Mouse (Mus musculus): Measurements from ENCODE around the gene Osbpl5.

The Osbpl5 gene

GRCm38 (mm10) chr7:143756125-143757026 is at the start of gene Osbpl5:
Gene Osbpl5, minus strand, starts transcription at chr7:143756985.
- DNase-seq: peak; percentile 80

- DNase-seq: no peak
Observed at GRCm38 (mm10) chr7:143805199-143805624, 48.4 kb upstream of the Osbpl5 start.

DNA sequence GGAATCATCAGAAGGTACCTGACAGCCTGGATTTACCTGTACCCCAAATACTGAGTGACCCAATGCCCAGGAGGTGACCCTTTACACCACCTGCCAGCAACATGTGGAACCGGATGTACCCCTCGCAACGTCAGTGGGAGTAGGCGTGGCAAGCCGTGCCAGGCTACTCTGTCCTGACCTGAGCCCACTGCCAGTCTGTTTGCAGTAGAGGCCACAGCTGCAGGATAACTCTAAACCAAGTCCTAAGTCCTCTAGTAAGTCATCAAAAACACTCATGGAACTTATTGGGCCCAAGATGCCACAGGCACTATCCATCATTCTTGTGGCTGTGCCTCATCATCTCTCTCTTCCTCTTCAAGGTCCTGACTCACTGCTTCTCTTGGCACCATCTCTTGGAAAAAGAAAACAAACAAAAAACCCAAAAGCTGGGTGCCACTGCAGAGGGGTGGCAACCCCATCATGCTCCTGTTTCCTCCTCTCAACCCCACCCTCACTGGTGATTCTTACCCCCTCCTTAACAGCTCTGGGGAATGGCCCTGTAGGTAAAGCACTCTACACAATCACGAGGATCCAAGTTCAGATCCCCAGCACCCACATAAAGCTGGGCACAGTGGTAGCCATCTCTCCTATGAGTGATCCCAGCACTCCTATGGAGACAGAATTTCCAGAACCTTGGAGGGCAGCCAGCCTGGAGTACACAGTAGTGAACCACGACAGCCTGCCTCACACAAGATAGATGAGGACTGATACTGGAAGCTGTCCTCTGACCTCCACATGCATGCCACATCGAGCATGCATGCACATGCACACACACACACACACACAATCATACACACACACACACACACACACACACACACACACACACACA is 44.6 kb upstream of the Osbpl5 start:
- no peak for DNase-seq

- DNase-seq: no peak
Observed at GRCm38 (mm10) chr7:143800770-143801169, 44.0 kb upstream of the Osbpl5 start.

DNA sequence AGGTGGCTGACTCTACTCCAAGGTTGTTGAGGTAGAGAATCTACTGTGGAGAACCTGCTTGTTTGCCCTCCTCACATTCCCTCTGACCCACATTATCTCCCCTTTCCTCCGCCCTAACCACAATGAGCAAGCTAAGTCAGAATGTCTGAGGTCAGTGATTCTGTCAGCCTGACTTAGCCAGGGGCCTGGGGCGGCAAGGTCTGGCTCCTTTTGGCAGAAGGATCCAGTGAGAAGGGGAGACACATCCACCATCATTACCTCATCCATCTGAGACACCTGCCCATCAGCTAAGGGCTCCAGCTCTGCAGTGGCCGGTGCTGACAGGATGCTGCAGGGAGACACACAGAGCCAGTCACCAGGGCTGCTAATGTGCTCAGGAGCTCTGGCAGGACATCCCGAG is 42.0 kb upstream of the Osbpl5 start:
- no peak for DNase-seq

DNA sequence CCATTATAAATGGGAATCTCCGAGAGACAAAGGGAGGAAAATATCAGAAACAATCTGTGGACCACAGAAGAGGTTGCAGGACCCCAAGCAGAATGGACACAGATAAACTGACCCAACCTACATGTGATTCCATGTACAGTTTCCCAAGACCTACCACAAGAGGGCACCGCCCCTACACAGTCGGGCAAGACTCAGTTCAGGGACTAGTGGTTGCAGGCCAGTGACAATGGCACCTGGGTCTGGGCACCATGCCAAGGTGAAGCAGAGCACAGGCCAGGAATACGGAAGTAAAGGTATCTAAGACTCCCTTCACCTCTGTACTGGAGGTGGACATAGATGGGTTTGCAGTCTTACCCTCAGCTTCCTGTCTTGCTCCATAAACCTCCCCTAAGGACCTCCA is 36.3 kb upstream of the Osbpl5 start:
- peak; percentile 92 for DNase-seq

DNA sequence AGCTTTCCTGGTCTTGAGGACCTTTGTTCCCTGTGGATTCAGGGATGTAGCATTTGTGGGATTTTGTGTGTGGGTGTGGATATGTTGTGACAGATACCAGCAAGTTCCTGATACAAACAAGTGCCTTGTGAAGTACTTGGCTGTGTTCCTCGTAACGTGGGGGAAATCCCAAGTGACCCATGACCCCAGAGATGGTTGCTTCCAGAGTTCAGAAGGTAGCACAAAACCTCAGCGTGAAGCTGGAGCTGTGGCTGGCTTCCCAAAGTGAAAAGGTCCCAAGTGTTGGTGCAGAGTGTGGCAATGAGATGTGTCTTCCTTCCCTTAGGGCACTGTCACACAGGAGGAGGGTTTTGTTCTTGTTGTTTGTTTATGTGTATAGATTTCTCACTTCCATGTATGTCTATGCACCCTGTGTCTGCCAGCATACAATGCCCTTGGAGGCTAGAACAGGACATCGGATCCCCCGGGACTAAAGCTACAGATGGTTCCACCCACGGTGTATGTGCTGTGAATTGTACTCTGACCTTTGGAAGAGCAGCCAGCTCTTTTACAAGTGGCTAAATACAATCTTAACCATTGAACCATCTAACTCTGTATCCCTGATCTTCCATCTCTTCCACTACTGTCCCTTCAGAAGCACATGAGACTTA is 35.7 kb upstream of the Osbpl5 start:
- DNase-seq: no peak

DNA sequence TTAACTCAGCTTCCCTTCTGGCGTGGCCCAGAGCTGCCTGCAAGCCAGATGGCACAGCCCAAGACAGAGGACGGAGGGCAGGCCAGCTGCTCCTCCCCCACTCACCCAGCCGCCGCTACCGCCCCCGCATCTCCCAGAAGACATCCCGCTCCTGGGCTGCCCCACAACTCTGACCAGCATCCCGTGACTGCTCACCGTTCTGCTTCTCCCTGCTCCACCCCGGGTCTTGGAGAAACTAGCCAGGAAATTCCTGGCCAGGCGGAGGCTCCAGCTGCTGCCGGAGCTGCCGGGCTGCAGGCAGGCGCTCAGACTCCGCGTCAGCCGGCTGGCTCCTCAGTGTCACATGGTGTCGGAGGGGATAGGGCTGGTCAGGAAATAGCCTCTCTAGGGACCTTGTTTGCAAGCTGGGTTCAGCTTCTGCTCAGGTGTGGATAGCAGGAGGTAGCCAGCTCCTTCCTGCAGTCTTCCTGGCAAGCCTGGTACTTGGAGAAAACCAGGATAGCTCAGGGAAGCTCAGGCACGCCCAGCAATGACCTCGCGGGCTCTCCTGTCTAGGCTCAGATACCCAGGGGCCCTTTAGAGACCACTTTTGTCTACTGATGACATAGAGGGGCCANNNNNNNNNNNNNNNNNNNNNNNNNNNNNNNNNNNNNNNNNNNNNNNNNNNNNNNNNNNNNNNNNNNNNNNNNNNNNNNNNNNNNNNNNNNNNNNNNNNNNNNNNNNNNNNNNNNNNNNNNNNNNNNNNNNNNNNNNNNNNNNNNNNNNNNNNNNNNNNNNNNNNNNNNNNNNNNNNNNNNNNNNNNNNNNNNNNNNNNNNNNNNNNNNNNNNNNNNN is 27.4 kb upstream of the Osbpl5 start, which contains the start of gene Mrgpre:
TSS of gene Mrgpre (minus strand) at position 505 of the 834 bp plus-strand sequence.
- DNase-seq: peak; percentile 99

- DNase-seq: no peak
Observed at GRCm38 (mm10) chr7:143783378-143783995, 26.7 kb upstream of the Osbpl5 start.

- peak; percentile 98 for DNase-seq
Observed at GRCm38 (mm10) chr7:143777375-143777774, 20.6 kb upstream of the Osbpl5 start.

DNA sequence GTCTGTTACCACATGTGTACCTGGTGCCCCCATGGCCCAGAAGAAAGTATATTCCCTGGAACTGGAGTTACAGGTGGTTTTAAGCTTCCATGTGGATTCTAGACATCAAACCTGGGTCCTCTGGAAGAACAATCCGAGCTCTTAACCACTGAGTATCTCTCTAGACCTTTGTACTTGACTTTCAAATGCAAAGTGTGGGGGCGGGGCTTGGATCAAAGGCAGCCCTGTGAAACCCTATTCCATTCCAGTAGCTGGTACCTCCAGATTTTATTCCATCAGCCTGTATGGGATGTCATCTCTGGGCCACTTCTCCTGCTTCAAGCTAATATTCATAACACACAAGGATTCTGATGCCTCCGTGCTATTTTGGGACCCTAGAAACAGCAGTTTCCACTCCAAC is 19.4 kb upstream of the Osbpl5 start:
- DNase-seq: no peak

DNA sequence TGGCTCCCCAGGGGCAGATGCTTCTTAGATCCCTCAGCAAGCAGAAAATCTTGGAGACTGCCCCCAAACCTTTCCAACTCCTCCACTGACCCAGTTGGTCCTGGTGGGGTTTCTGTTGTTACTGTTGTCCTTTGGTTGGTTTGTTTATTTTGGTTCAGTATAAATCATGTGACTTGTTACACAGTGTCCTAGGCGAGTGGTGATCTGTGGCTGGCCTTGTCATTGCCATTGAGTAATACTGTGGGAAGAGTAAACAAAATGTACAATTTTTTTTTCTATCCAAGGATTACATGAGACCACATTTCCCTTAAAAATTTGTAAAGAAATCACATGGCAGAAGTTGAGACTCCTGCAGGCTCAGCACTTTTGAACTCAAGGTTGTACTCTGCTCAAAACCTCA is 12.7 kb upstream of the Osbpl5 start:
- peak; percentile 85 for DNase-seq

DNA sequence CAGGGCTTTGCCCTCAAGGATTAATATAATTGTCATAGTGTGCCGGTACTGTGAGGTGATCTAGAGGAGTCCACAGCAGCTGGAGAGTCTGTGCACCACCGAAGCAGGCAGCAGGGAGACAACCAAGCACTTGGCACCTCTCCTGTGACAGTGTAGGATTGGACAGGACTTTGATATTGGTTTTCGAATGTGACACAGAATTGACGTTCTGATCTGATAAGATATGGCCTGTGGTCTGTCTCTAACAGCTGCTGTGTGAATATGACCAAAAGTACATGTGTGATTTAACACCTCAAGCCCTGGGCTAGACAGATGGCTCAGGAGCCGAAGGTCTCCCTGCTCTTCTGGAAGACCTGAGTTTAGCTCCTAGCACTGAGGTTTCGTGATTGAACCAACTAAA is 11.5 kb upstream of the Osbpl5 start:
- no peak for DNase-seq

DNA sequence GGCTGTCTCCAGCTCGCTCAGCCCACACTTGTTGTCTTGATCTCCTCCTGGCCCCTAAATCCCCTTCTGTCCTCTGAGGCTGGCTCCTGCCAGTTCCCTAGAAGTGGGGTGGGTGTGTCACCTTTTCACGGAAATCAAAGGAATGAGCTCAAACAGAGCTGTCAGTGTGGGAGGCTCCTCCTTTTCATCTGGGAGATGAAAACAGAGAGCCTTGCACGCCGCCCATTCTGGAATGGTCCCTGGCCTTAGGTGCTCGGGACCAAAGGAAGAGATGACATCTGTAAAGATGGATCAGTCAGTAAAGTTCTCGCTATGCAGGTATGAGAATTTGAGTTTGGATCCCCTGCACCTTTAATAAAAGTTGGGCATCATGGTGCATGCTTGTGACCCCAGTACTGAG is 10.1 kb upstream of the Osbpl5 start, which contains the start of gene Mrgprg:
TSS of gene Mrgprg (minus strand) at position 101 of the 400 bp plus-strand sequence.
- peak; percentile 66 for DNase-seq

GRCm38 (mm10) chr7:143764876-143765530 is 8.2 kb upstream of the Osbpl5 start:
- DNase-seq: peak; percentile 86

DNA sequence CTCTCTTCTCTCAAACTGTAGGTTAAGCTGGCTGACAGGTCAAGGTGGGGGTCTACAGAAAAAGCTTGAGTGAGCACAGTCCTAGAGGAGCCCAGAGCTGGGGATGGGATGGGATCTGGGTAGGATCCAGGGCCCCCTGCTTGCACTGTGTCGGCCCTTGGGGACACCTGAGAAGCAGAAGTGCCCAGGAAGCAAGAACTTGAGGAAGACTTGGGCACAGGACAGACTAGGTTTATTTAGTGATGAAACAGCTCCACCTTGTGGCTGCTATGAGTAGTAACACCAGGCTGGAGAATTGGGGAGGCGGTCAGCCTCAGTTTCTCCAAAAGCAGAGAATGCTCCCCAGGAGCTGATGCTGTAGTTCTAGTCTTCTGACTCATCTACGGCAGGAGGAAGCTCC is 7.0 kb upstream of the Osbpl5 start:
- DNase-seq: peak; percentile 88

DNA sequence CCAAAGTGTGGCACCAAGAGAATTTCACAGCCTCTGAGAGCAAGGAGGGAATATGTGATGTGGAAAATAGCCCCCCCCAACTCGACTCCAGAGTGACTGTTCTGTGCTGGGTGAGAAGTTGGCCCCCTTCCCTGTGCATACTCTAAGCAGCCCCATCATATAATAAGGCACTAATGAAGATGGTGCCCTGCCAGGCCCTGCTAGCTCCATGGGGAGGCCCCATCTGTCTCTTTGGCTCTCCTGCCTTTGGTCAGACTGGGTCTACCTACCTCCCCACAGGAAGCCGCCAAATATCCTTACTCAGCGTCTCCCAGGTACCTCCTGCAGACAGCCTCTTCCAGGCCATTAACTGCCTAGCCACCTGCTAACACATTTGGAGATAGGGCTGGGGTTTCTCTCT is 2.2 kb upstream of the Osbpl5 start:
- DNase-seq: peak; percentile 80

GRCm38 (mm10) chr7:143757696-143758095 is 911 bp upstream of the Osbpl5 start:
- DNase-seq: peak; percentile 86

- DNase-seq: peak; percentile 99
Observed at GRCm38 (mm10) chr7:143757027-143757390, 224 bp upstream of the Osbpl5 start.

- DNase-seq: peak; percentile 93
Observed at GRCm38 (mm10) chr7:143755357-143756124, 1.2 kb downstream of the Osbpl5 start.

Data from heart, adult 11 months (tissue).